Mouse (Mus musculus) midbrain, embryonic 13.5 days (tissue): Measurements from ENCODE around the gene Nlrp6. TPM values are rescaled to one million over a fixed set of nuclear protein-coding genes. Genes with fewer than 3 reads are reported as not detected.
"Not testable (repeated sequence)": the region's sequence is repeated elsewhere in the genome, so short reads cannot be mapped to it uniquely, and the experiment has no call there.

Source experiments
- ATAC-seq: fragments of 200-750 bp; cut with Nextera tagmentation; 2 replicates; pipeline ENCODE4 v1.8.0; 2017; ENCODE audit warnings: mild to moderate bottlenecking, moderate TSS enrichment, moderate library complexity
- H3K27ac ChIP-seq: fragments of 300-500 bp; sonication (generic); 2 replicates; pipeline ENCODE4 v1.5.1; 2015; ENCODE audit warnings: inconsistent platforms, mild to moderate bottlenecking, moderate library complexity
- H3K27me3 ChIP-seq: fragments of 300-500 bp; sonication (generic); 2 replicates; pipeline ENCODE4 v1.6.1; 2015; ENCODE audit warnings: mild to moderate bottlenecking, inconsistent platforms
- H3K36me3 ChIP-seq: fragments of 300-500 bp; sonication (generic); 2 replicates; pipeline ENCODE4 v1.6.1; 2015; ENCODE audit warnings: mild to moderate bottlenecking, inconsistent platforms
- H3K4me1 ChIP-seq: fragments of 300-500 bp; sonication (generic); replicated peaks from 2 replicates; pipeline ENCODE4 v1.6.1; 2015; ENCODE audit warnings: inconsistent platforms
- H3K4me2 ChIP-seq: fragments of 300-500 bp; sonication (generic); replicated peaks from 2 replicates; pipeline ENCODE4 v1.6.1; 2015; ENCODE audit warnings: moderate library complexity, mild to moderate bottlenecking, inconsistent platforms
- H3K4me3 ChIP-seq: fragments of 300-500 bp; sonication (generic); replicated peaks from 2 replicates; pipeline ENCODE4 v1.5.1; 2015; ENCODE audit warnings: mild to moderate bottlenecking, inconsistent platforms
- H3K9ac ChIP-seq: fragments of 300-500 bp; sonication (generic); replicated peaks from 2 replicates; pipeline ENCODE4 v1.6.1; 2015; ENCODE audit warnings: mild to moderate bottlenecking, inconsistent platforms
- H3K9me3 ChIP-seq: fragments of 300-500 bp; sonication (generic); 2 replicates; pipeline ENCODE4 v1.6.1; 2016; ENCODE audit warnings: mild to moderate bottlenecking, inconsistent platforms
- WGBS: fragments of 180-500 bp; shearing (Covaris S2); methylation state at CpG from one replicate; pipeline ENCODE4 v1.1.7; 2015; 5-methylcytosine and 5-hydroxymethylcytosine counted together
- polyA plus RNA-seq: library from polyadenylated mRNA; unstranded; fragments of >200 nt; fragmentation: Nextera tagmentation; extraction: Ambion mirVana; gene quantifications from 2 replicates; pipeline ENCODE4 v1.2.1, GENCODE M21; 2015

Nlrp6 gene
- polyA plus RNA-seq, 1 experiment from 2014 or later: 0.17 TPM

- WGBS: 85% methylated on average over 4 of the region's 4 CpGs
- H3K27ac ChIP-seq: no peak within 1 kb of the TSS
- H3K36me3 ChIP-seq: no peaks in the 10 kb centered on the region
Measured at GRCm38 (mm10) chr7:140966921-140967320, 46.2 kb downstream of the Nlrp6 start, which contains the start of gene Ifitm1. Gene Ifitm1 (plus strand): TSS chr7:140967221.

GRCm38 (mm10) chr7:140967862-140968591 is 47.3 kb downstream of the Nlrp6 start:
- Histone ChIP-seq H3K4me2 (no peak overlapping the region), H3K27me3 (no peaks in the 10 kb centered on the region), H3K4me1 (0 out of 2 replicates have a peak, but pooled peaks cover 3% of the 10 kb centered on the region), H3K9me3 (no peaks in the 10 kb centered on the region), H3K9ac (no peak overlapping the region), H3K4me3 (no peak overlapping the region), H3K36me3 (no peaks in the 10 kb centered on the region), H3K27ac (no peak overlapping the region)
- WGBS: 6% methylated on average over 14 of the region's 14 CpGs
- no peak for ATAC-seq

More at GRCm38 (mm10) chr7:140966921-140967320, 46.2 kb downstream of the Nlrp6 start, which contains the start of gene Ifitm1:
- Histone ChIP-seq H3K27me3 (no peaks in the 10 kb centered on the region), H3K9ac (no peak within 1 kb of the TSS), H3K4me3 (no peak within 1 kb of the TSS), H3K4me2 (no peak within 1 kb of the TSS), H3K4me1 (0 out of 2 replicates have a peak, but pooled peaks cover 3% of the 10 kb centered on the region), H3K9me3 (no peaks in the 10 kb centered on the region)
- no peak for ATAC-seq

DNA sequence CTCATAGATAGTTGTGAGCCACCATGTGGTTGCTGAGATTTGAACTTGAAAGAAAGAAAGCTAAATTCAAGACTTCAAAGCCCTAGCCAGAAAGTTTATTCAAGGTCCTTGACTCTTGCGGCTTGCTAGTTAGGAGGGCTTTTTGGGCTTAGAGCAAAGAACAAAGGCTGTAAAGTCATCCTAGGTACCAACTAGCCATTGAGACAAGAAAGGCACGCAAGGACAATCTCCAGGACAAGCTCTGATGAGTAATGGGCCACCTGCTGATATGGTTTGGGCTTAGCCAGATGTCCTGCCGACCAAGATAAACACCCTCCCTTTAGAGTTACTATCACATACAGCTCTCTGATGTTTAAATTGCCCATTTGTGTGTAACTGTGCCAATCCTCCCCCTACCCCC is 48.0 kb downstream of the Nlrp6 start:
- H3K4me1 ChIP-seq, H3K36me3 ChIP-seq, H3K9me3 ChIP-seq, H3K9ac ChIP-seq, ATAC-seq, H3K27me3 ChIP-seq, H3K4me3 ChIP-seq, H3K4me2 ChIP-seq, H3K27ac ChIP-seq: not testable (repeated sequence)
- 19% methylated on average over 3 of the region's 3 CpGs for WGBS

- 48% methylated on average over 7 of the region's 7 CpGs for WGBS
- H3K27ac ChIP-seq: no peak overlapping the region
- no peaks in the 10 kb centered on the region for H3K9me3 ChIP-seq
- no peak overlapping the region for H3K9ac ChIP-seq
- H3K4me3 ChIP-seq: no peak overlapping the region
- H3K27me3 ChIP-seq: 0 out of 2 replicates have a peak, but pooled peaks cover 4% of the 10 kb centered on the region
- 0 out of 2 replicates have a peak, but pooled peaks cover 7% of the 10 kb centered on the region for H3K4me1 ChIP-seq
- no peak for ATAC-seq
- no peaks in the 10 kb centered on the region for H3K36me3 ChIP-seq
- H3K4me2 ChIP-seq: no peak overlapping the region
Measured at GRCm38 (mm10) chr7:140970931-140971330, 50.2 kb downstream of the Nlrp6 start.

- 0 out of 2 replicates have a peak, but pooled peaks cover 4% of the 10 kb centered on the region for H3K27me3 ChIP-seq
- H3K4me1 ChIP-seq: 0 out of 2 replicates have a peak, but pooled peaks cover 7% of the 10 kb centered on the region
- H3K4me3 ChIP-seq: no peak overlapping the region
- H3K36me3 ChIP-seq: no peaks in the 10 kb centered on the region
- no peak overlapping the region for H3K27ac ChIP-seq
- ATAC-seq: no peak
- no peaks in the 10 kb centered on the region for H3K9me3 ChIP-seq
- no peak overlapping the region for H3K4me2 ChIP-seq
- WGBS: 87% methylated on average over 8 of the region's 8 CpGs
- no peak overlapping the region for H3K9ac ChIP-seq
Measured at GRCm38 (mm10) chr7:140971479-140972171, 50.9 kb downstream of the Nlrp6 start.

DNA sequence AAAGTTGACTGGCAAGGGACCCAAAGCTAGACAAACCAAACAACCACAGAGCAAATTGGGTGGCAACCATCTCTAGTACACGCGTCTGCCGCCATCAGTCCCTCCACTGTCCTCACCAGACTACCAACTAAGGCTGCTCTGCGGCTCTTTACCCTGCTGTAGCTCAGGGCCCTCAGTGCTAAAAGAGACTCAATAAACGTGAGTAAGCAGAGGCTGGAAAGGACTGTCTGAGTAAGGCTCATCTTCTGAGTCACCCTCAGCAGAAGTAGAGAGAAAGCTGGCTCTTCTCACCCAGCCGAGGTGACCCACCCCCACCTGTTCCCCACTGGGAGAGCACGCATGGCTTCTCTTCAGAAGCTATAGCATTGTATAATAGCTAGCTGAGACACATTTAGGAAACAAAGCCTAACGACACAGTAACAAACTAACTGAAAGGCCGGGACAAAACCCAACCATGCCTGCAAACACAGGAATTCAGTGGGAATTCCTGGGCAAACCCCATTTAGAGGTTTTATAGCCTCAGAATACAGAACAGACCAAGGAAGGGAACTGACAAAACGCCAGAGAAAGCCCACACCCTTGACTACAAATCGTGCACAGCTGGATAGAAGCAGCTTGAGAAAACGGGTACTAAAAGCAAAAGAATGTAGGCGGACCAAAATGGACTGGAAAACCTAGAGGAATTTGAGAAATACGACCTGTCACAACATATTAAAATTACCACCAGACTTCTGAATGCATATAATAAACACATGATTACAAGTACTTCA is 52.9 kb downstream of the Nlrp6 start:
- no peak overlapping the region for H3K27ac ChIP-seq
- WGBS: 26% methylated on average over 14 of the region's 14 CpGs
- no peaks in the 10 kb centered on the region for H3K9me3 ChIP-seq
- ATAC-seq: no peak
- H3K9ac ChIP-seq: no peak overlapping the region
- no peaks in the 10 kb centered on the region for H3K36me3 ChIP-seq
- 0 out of 2 replicates have a peak, but pooled peaks cover 4% of the 10 kb centered on the region for H3K27me3 ChIP-seq
- H3K4me2 ChIP-seq: no peak overlapping the region
- H3K4me1 ChIP-seq: 0 out of 2 replicates have a peak, but pooled peaks cover 4% of the 10 kb centered on the region
- no peak overlapping the region for H3K4me3 ChIP-seq

DNA sequence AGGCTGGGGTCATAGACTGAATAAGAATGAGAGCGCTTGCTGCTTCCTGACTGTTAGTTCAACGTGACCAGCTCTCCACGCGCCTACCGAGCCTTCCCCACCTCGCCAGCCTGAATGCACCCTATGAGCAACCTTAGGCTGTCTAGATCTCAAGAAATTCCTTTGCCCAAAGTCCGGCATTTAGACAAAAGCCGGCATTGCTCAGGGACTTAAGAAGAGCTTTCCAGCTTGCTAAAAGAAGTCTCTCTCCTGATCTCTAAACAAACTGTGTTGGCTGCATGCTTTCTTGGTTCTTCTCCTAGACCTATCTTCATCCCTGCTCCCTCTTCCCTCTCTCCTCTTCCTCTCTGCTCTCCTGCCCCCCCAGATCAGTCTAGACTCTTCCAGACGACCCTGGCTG is 54.2 kb downstream of the Nlrp6 start:
- Histone ChIP-seq H3K27ac (no peak overlapping the region), H3K27me3 (0 out of 2 replicates have a peak, but pooled peaks cover 4% of the 10 kb centered on the region), H3K9me3 (no peaks in the 10 kb centered on the region), H3K4me1 (0 out of 2 replicates have a peak, but pooled peaks cover 4% of the 10 kb centered on the region), H3K36me3 (no peaks in the 10 kb centered on the region), H3K4me2 (no peak overlapping the region), H3K4me3 (no peak overlapping the region), H3K9ac (no peak overlapping the region)
- WGBS: 4% methylated on average over 9 of the region's 9 CpGs
- ATAC-seq: no peak

DNA sequence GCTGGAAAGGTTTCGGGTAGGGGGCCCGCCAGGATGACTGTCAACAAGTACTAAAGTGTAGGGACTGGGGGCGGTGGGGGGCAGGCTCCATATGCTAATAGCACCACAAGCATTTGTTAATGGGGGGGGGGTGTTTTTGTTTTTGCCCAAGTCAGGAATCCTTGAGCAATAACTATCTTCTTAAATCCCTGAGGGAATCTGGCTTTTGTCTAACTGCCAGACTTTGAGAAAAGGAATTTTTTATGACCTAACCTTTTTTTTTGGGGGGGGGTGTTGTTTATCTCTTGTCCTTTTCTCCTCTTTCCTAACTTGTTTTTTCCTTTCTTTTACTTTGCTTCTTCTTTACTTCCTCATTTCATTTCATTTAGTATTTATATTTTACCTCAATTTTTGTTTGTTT is 54.8 kb downstream of the Nlrp6 start:
- Histone ChIP-seq H3K9me3 (no peaks in the 10 kb centered on the region), H3K9ac (no peak overlapping the region), H3K27me3 (0 out of 2 replicates have a peak, but pooled peaks cover 4% of the 10 kb centered on the region), H3K4me2 (no peak overlapping the region), H3K4me3 (no peak overlapping the region), H3K36me3 (no peaks in the 10 kb centered on the region), H3K27ac (no peak overlapping the region), H3K4me1 (0 out of 2 replicates have a peak, but pooled peaks cover 4% of the 10 kb centered on the region)
- WGBS: 24% methylated on average over 3 of the region's 3 CpGs
- ATAC-seq: no peak

- not testable (repeated sequence) for H3K27ac ChIP-seq, H3K9ac ChIP-seq, H3K27me3 ChIP-seq, ATAC-seq, H3K4me3 ChIP-seq, H3K9me3 ChIP-seq, H3K4me1 ChIP-seq, H3K4me2 ChIP-seq, H3K36me3 ChIP-seq
- WGBS: 92% methylated on average over 9 of the region's 9 CpGs
Measured at GRCm38 (mm10) chr7:140976720-140977119, 56.0 kb downstream of the Nlrp6 start.
